In genomic region chr14:50930754-50931492, GRCm38 (mm10) we compare ENCODE assay signal across 1 mouse cellular context.
TF ChIP-seq lines count a peak whose summit lies in the region.

TSS of gene Pip4p1 (minus strand) at chr14:50930856.
TSS of gene Pnp (plus strand) at chr14:50931082.

TF ChIP-seq in CH12.LX, 34 proteins besides CTCF, POLR2A, EP300 and RAD21 (continued from another document):
- TF ChIP-seq JUND (conservative IDR thresholded peaks at IDR 0.05; ENCODE audit: low read depth, low read length) (no peak), CHD2 (IDR thresholded peaks at IDR 0.05; ENCODE audit: low read length) (peak; percentile 72), RCOR1 (conservative IDR thresholded peaks at IDR 0.05; ENCODE audit: low read depth, low read length) (no peak; the same call in none of the 2 replicates), IRF4 (IDR thresholded peaks at IDR 0.05; ENCODE audit: low read depth, low read length) (peak; percentile 78), ELF1 (IDR thresholded peaks at IDR 0.05; ENCODE audit: low read depth, low read length) (peak; percentile 84), ZC3H11A (IDR thresholded peaks at IDR 0.05; ENCODE audit: low read depth, low read length) (no peak), NELFE (IDR thresholded peaks at IDR 0.05; ENCODE audit: low read depth, low read length) (peak; percentile 62), BHLHE40 (IDR thresholded peaks at IDR 0.05; ENCODE audit: low read depth, low read length) (peak; percentile 100), TBP (conservative IDR thresholded peaks at IDR 0.05; ENCODE audit: low read depth, low read length) (0 out of 2 replicates have a peak, but pooled peaks have one; percentile 29), JUN (IDR thresholded peaks at IDR 0.05; ENCODE audit: insufficient read depth, low read depth, low read length) (no peak), ZKSCAN1 (IDR thresholded peaks at IDR 0.05; ENCODE audit: borderline replicate concordance, low read depth, low read length) (no peak), MYC (IDR thresholded peaks at IDR 0.05; ENCODE audit: low read depth, low read length) (peak; percentile 92; the same call in 1 of the 2 replicates), MXI1 (IDR thresholded peaks at IDR 0.05; ENCODE audit: low read depth, low read length) (peak; percentile 96), HCFC1 (IDR thresholded peaks at IDR 0.05; ENCODE audit: low read depth, low read length) (peak; percentile 68), MAZ (IDR thresholded peaks at IDR 0.05; ENCODE audit: low read depth, low read length) (no peak; the same call in 1 of the 2 replicates), KAT2A (IDR thresholded peaks at IDR 0.05; ENCODE audit: insufficient replicate concordance, low read length) (0 out of 2 replicates have a peak, but pooled peaks have one; percentile 34), MAFK (IDR thresholded peaks at IDR 0.05; ENCODE audit: insufficient replicate concordance, low read length) (no peak; the same call in 1 of the 2 replicates), MEF2A (IDR thresholded peaks at IDR 0.05; ENCODE audit: borderline replicate concordance, low read depth, low read length) (peak; percentile 84)
